Mouse (Mus musculus): ENCODE results near the gene Schip1. TPM values are rescaled to one million over a fixed set of nuclear protein-coding genes. Genes with fewer than 3 reads are reported as not detected.

The Schip1 gene
- polyA plus RNA-seq, 1 experiment from 2014 or later, result 5.0 TPM

- ATAC-seq, result no peak
- no peak overlapping the region for H3K27ac ChIP-seq
- WGBS (ENCODE audit: insufficient replicate concordance), result 53% methylated on average over 5 of the region's 5 CpGs
Observed at GRCm38 (mm10) chr3:68466643-68467042, 402.0 kb downstream of the Schip1 start.

GRCm38 (mm10) chr3:68467941-68468687 lies 403.5 kb downstream of the Schip1 start:
- Histone ChIP-seq H3K4me2 (peak overlapping the region; percentile 47), H3K9me3 (replicated peaks) (no peaks in the 10 kb centered on the region), H3K4me1 (no peaks in the 10 kb centered on the region), H3K27me3 (replicated peaks) (0 out of 2 replicates have a peak, but pooled peaks cover 3% of the 10 kb centered on the region), H3K36me3 (no peaks in the 10 kb centered on the region), H3K27ac (no peak overlapping the region), H3K4me3 (peak overlapping the region; percentile 25), H3K9ac (no peak overlapping the region)
- no peak for ATAC-seq
- 7% methylated on average over 10 of the region's 10 CpGs for WGBS (ENCODE audit: insufficient replicate concordance)

More at GRCm38 (mm10) chr3:68466643-68467042, 402.0 kb downstream of the Schip1 start:
- no peaks in the 10 kb centered on the region for H3K4me1 ChIP-seq
- no peaks in the 10 kb centered on the region for H3K9me3 ChIP-seq (replicated peaks)
- H3K9ac ChIP-seq, result no peak overlapping the region
- H3K27me3 ChIP-seq (replicated peaks), result 0 out of 2 replicates have a peak, but pooled peaks cover 3% of the 10 kb centered on the region
- no peaks in the 10 kb centered on the region for H3K36me3 ChIP-seq
- no peak overlapping the region for H3K4me3 ChIP-seq
- H3K4me2 ChIP-seq, result no peak overlapping the region

- Histone ChIP-seq H3K27ac (no peak overlapping the region), H3K9ac (no peak overlapping the region), H3K4me3 (no peak overlapping the region), H3K4me1 (no peaks in the 10 kb centered on the region), H3K9me3 (replicated peaks) (no peaks in the 10 kb centered on the region), H3K4me2 (no peak overlapping the region), H3K27me3 (replicated peaks) (0 out of 2 replicates have a peak, but pooled peaks cover 3% of the 10 kb centered on the region), H3K36me3 (no peaks in the 10 kb centered on the region)
- no peak for ATAC-seq
- 65% methylated on average over 1 of the region's 1 CpGs for WGBS (ENCODE audit: insufficient replicate concordance)
Observed at GRCm38 (mm10) chr3:68469643-68470042, 405.0 kb downstream of the Schip1 start.

GRCm38 (mm10) chr3:68470061-68470460 lies 405.5 kb downstream of the Schip1 start:
- H3K9me3 ChIP-seq (replicated peaks), result no peaks in the 10 kb centered on the region
- H3K36me3 ChIP-seq, result no peaks in the 10 kb centered on the region
- 47% methylated on average over 3 of the region's 3 CpGs for WGBS (ENCODE audit: insufficient replicate concordance)
- no peak overlapping the region for H3K9ac ChIP-seq
- no peak overlapping the region for H3K4me3 ChIP-seq
- ATAC-seq, result no peak
- H3K27ac ChIP-seq, result no peak overlapping the region
- H3K27me3 ChIP-seq (replicated peaks), result 0 out of 2 replicates have a peak, but pooled peaks cover 3% of the 10 kb centered on the region
- H3K4me2 ChIP-seq, result no peak overlapping the region
- H3K4me1 ChIP-seq, result no peaks in the 10 kb centered on the region

- no peak overlapping the region for H3K9ac ChIP-seq
- 0 out of 2 replicates have a peak, but pooled peaks cover 3% of the 10 kb centered on the region for H3K27me3 ChIP-seq (replicated peaks)
- no peak overlapping the region for H3K4me3 ChIP-seq
- no peaks in the 10 kb centered on the region for H3K9me3 ChIP-seq (replicated peaks)
- WGBS (ENCODE audit: insufficient replicate concordance), result 68% methylated on average over 5 of the region's 5 CpGs
- no peaks in the 10 kb centered on the region for H3K4me1 ChIP-seq
- H3K4me2 ChIP-seq, result no peak overlapping the region
- no peak overlapping the region for H3K27ac ChIP-seq
- H3K36me3 ChIP-seq, result no peaks in the 10 kb centered on the region
- ATAC-seq, result no peak
Observed at GRCm38 (mm10) chr3:68470622-68471021, 406.0 kb downstream of the Schip1 start.

- Histone ChIP-seq H3K4me1 (no peaks in the 10 kb centered on the region), H3K27me3 (replicated peaks) (no peaks in the 10 kb centered on the region), H3K4me2 (no peak overlapping the region), H3K4me3 (no peak overlapping the region), H3K27ac (no peak overlapping the region), H3K36me3 (no peaks in the 10 kb centered on the region), H3K9ac (no peak overlapping the region), H3K9me3 (replicated peaks) (no peaks in the 10 kb centered on the region)
- ATAC-seq, result no peak
- 68% methylated on average over 7 of the region's 7 CpGs for WGBS (ENCODE audit: insufficient replicate concordance)
Observed at GRCm38 (mm10) chr3:68476336-68476735, 411.7 kb downstream of the Schip1 start.

- no peak overlapping the region for H3K4me3 ChIP-seq
- H3K9me3 ChIP-seq (replicated peaks), result no peaks in the 10 kb centered on the region
- no peak overlapping the region for H3K4me2 ChIP-seq
- H3K4me1 ChIP-seq, result no peaks in the 10 kb centered on the region
- H3K27me3 ChIP-seq (replicated peaks), result no peaks in the 10 kb centered on the region
- ATAC-seq, result no peak
- no peak overlapping the region for H3K27ac ChIP-seq
- 58% methylated on average over 2 of the region's 2 CpGs for WGBS (ENCODE audit: insufficient replicate concordance)
- H3K36me3 ChIP-seq, result no peaks in the 10 kb centered on the region
- H3K9ac ChIP-seq, result no peak overlapping the region
Observed at GRCm38 (mm10) chr3:68477478-68477877, 412.9 kb downstream of the Schip1 start.

GRCm38 (mm10) chr3:68479266-68479665 lies 414.7 kb downstream of the Schip1 start:
- Histone ChIP-seq H3K4me1 (no peaks in the 10 kb centered on the region), H3K4me3 (no peak overlapping the region), H3K27me3 (replicated peaks) (no peaks in the 10 kb centered on the region), H3K4me2 (no peak overlapping the region), H3K9me3 (replicated peaks) (no peaks in the 10 kb centered on the region), H3K36me3 (no peaks in the 10 kb centered on the region), H3K9ac (no peak overlapping the region), H3K27ac (no peak overlapping the region)
- no peak for ATAC-seq
- 69% methylated on average over 6 of the region's 6 CpGs for WGBS (ENCODE audit: insufficient replicate concordance)

- H3K4me2 ChIP-seq, result no peak overlapping the region
- H3K36me3 ChIP-seq, result no peaks in the 10 kb centered on the region
Observed at GRCm38 (mm10) chr3:68483517-68483916, 418.9 kb downstream of the Schip1 start.

GRCm38 (mm10) chr3:68484021-68484420 lies 419.4 kb downstream of the Schip1 start:
- 81% methylated on average over 9 of the region's 9 CpGs for WGBS (ENCODE audit: insufficient replicate concordance)
- no peaks in the 10 kb centered on the region for H3K9me3 ChIP-seq (replicated peaks)
- no peak overlapping the region for H3K27ac ChIP-seq
- H3K4me1 ChIP-seq, result no peaks in the 10 kb centered on the region
- H3K27me3 ChIP-seq (replicated peaks), result no peaks in the 10 kb centered on the region
- ATAC-seq, result no peak
- no peak overlapping the region for H3K9ac ChIP-seq
- H3K4me2 ChIP-seq, result no peak overlapping the region
- no peaks in the 10 kb centered on the region for H3K36me3 ChIP-seq
- no peak overlapping the region for H3K4me3 ChIP-seq

More at GRCm38 (mm10) chr3:68483517-68483916, 418.9 kb downstream of the Schip1 start:
- Histone ChIP-seq H3K27me3 (replicated peaks) (no peaks in the 10 kb centered on the region), H3K9me3 (replicated peaks) (no peaks in the 10 kb centered on the region), H3K27ac (no peak overlapping the region), H3K9ac (no peak overlapping the region), H3K4me1 (no peaks in the 10 kb centered on the region), H3K4me3 (no peak overlapping the region)
- ATAC-seq, result no peak
- WGBS (ENCODE audit: insufficient replicate concordance), result 72% methylated on average over 3 of the region's 3 CpGs

- Histone ChIP-seq H3K9me3 (replicated peaks) (no peaks in the 10 kb centered on the region), H3K9ac (no peak overlapping the region), H3K27me3 (replicated peaks) (no peaks in the 10 kb centered on the region), H3K27ac (no peak overlapping the region), H3K4me3 (no peak overlapping the region), H3K4me2 (no peak overlapping the region), H3K4me1 (no peaks in the 10 kb centered on the region), H3K36me3 (no peaks in the 10 kb centered on the region)
- 68% methylated on average over 4 of the region's 4 CpGs for WGBS (ENCODE audit: insufficient replicate concordance)
- no peak for ATAC-seq
Observed at GRCm38 (mm10) chr3:68484561-68484960, 420.0 kb downstream of the Schip1 start.

- H3K4me3 ChIP-seq, result no peak overlapping the region
- WGBS (ENCODE audit: insufficient replicate concordance), result 70% methylated on average over 1 of the region's 1 CpGs
- 0 out of 2 replicates have a peak, but pooled peaks cover 2% of the 10 kb centered on the region for H3K4me1 ChIP-seq
- no peak for ATAC-seq
- H3K9me3 ChIP-seq (replicated peaks), result no peaks in the 10 kb centered on the region
- H3K4me2 ChIP-seq, result no peak overlapping the region
- no peak overlapping the region for H3K27ac ChIP-seq
- no peak overlapping the region for H3K9ac ChIP-seq
- H3K36me3 ChIP-seq, result no peaks in the 10 kb centered on the region
- peaks cover 7% of the 10 kb centered on the region for H3K27me3 ChIP-seq (replicated peaks)
Observed at GRCm38 (mm10) chr3:68487621-68488020, 423.0 kb downstream of the Schip1 start.

All from liver, embryonic 12.5 days (tissue).